Mouse (Mus musculus) cerebellum, adult 11 months (tissue): ENCODE results near the gene Fam20a.

ENCODE experiments used
- DNase-seq: peaks from one replicate; pipeline ENCODE4 v3.0.0; 2022

Gene Fam20a

DNA sequence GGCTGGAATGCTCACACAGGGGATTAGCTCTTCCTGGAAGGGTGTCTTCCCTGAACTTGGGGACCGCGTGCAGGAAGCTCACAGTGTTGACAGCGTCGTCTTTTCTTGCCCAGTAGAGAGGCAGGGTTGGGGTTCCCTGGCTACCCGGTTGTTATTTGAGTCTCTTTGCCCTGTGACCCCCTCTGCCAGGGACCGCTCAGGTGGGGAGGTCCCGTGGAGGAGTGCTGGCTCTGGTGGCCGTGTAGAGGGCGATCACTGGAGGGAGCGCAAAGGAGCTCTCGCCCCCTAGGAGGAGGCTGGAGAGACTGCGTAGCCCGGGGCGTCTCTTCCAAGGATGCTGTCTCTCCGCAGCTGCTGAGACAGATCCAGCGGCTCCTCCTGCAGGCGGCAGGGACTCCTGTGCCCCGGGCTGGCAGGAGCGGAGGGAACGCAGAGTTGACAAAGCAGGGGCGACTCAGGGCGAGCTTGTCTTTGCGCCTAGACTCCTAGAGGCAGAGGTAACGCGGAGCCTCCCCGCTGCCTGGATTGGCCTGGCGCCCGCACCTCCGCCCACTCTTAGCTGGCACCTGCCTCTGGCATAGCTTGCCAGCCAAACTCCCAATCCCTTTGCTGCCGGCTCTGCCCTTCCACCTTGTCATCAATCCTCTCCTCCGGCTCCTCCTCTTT, at the start of gene Fam20a:
Fam20a (minus strand) TSS at position 499 of the 666 bp plus-strand sequence.
- peak; percentile 24 for DNase-seq

DNA sequence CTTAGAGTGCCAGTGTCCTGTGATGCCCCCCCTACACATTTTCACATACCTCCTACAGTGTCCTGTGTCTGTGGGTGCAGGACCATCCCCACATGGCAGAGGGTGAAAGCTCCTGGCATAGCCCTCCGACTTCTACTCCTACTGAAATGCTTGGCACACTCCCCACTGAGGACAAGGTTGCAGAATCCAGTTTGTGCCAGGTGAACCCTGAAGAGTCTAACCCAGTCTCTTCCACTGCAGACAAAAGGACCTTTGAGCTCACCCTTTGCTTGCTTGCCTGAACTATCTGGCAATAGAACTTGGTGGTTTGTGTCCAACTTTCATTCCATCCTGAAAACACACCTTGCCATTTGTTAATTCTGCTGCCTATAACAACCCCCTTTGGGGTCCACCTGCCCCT, 49.3 kb upstream of the Fam20a start:
- DNase-seq = no peak

DNA sequence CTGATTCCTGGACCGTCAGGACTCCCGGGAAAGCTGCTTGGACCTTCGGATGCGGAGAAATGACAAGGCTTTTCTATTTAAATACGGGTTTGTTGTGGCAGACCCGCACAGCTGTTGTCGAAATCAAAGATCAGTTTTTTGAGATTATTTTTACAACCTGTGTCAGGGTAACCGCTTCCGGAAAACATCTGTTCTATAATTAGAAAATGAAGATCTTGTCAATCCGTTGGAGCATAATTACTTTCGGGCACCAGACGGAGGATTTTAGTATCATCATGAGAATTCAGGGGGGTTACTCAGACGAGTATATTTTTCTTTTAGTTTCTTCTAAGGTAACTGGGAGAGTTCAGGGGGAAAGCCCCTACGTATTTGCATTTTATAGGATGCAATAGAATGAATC, 48.1 kb upstream of the Fam20a start:
- no peak for DNase-seq

DNA sequence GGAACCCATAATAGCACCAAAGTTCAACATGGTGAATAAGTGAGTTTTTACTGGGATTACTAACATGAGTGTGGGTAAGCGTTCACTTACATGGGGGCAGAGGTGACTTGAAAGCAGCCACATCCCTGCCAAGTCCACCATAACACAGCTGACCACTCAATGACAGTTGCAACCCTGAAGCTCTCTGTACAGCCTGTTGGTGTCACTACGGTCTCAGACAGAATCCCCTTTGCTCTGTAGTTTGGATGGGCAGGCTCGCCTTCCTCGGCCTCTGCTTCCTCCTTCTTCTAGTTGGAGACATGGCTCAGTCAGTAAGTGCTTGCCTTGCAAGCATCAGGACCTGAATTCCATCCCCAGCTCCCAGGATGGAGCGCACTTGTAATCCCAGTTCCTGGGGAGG, 47.0 kb upstream of the Fam20a start:
- no peak for DNase-seq

DNA sequence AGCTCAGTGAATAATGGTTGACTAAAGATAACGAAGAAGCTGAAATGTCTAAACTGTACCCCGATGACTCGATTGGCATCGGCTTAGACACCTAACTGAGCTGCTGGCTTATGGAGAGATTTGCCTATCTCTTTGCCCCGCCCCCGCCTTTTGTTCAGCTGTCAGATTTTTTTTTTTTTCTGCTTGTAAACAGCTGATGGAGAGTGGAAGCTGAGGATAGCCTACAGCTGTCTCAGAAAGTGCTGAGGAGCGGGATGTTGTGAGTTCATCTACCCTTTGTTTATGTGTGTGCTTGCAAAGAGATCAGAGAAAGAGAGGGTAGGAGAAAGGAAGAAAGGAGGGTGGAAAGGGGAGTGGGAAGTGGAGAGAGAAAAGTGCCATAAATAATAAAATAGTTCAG, 38.0 kb upstream of the Fam20a start:
- DNase-seq = no peak

DNA sequence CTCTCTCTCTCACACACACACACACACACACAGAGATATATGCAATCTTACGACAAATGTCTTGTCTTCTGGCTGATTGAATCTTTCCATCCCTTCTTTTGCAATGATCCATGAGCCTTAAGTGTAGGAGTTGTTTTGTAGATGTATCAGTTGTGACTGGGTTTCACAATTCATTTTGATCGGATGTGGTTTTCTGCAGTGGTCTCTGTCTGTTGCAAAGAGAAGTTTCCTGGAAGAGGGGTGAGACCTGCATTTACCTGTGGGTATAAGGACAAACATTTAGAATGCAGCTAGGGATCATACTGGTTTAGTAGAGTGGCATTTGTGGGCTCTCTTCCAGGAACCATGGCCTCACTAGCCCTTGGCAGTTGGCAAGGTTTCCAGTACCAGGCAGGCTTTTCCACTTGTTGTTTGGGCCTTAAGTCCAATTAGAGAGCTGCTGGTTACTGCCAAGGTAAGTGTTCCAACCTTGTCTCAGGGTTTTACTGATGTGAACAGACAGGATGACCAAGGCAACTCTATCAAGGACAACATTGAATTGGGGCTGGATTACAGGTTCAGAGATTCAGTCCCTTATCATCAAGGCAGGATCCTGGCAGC, 36.6 kb upstream of the Fam20a start:
- DNase-seq = no peak

DNA sequence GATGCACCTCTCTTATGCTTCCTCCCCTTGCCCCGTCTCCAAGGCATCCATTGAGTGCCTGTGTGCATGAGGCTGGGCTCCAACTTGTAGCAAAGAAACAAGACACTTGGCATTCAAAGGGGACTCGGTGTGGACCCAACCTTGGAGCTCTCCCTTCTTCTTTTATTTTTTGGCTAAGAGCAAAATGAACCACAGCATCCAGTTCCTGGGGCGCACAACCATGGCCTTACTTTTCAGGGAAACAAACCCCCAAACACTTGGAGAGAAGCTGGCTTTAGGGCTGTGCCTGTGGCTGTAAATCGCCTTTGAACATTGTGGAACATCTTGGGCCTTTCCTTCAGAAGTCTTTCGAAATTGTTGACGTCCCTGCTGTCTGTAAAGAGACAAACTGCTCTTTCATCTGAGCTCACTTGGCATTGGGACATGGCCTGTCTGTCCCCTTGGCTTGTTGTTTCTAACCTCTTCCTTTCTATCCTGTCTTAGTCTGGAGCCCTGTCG, 32.1 kb upstream of the Fam20a start:
- DNase-seq = peak; percentile 12

DNA sequence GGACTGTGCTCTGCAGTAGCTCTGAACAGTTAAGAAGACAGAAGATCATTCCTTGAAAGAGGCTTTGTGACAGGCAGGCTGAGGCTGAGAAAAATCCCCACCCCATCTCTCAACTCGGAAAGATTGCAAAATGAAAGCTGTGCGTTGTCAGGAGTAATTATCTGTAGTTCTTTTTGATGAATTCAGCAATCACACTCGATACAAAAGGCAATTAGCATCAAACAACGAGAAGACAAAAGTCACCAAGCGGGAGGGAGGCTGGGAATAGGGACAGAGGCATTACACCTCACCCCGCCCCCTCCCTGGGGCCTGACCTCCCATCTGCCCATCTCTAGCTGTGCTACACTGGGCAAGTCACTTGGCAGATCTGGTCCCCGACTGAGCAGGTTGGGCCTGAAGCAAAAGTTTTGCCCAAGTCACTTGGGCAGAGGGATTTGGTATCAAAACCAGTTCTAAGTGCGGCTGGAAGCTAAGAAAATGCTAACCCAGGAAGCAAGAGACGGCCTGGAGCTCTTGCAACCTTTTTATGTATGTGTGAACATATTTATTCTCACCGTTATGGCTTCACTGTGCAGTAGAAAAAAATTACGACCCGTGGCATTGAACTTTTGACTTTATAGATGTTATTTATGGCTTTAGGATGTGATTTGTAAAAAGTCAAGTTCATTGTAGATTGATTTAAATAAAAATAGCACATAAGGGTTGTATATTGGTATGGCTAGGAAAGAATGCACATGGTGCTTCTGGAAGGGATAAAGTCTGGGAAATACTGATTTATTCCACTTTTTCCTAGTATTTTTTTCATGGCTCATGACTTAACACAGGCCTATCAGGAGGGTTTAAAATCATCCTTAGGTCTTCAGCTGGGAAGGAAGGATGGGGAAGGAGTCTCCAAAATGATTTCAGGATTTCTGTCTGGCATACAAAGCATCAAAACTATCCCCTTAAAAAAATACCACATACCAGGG, 29.8 kb upstream of the Fam20a start:
- DNase-seq = no peak

DNA sequence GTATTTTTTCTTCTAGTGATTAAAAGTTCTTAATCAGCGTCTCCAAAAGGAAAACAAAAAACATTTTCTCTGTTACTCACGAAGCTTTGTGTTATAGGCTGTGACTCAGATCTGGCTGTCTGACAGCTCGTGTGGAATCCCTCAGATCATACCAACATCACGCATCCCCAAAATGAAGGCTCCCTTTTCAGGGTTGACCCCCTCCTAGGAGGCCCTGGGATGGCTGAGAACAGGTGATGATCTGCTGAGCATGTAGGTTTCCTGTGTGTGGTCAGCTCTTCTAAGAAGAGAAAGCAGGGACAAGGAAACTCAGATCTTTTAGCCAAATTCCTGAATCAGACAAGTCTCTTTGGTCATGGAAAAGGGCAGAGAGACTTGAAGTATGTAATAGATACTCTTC, 23.1 kb upstream of the Fam20a start:
- DNase-seq = no peak

DNA sequence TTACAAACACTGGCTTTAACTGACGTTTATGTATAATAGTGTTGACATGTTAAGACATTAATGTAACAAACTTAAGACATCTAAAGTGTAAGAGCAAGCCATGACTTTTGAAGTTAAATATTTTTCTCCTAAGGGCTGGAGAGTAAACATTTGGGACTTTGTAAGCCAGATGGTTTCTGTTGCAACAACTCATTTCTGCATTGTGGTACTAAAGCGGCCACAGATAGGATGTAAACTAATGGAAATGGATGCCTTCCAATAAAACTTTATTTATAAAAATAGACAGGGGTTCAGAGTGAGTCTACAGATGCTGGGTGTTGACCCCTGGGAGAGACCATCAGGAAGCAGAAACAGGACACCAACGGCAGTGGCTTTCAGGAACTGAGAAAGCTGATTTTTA, 15.9 kb upstream of the Fam20a start:
- no peak for DNase-seq

DNA sequence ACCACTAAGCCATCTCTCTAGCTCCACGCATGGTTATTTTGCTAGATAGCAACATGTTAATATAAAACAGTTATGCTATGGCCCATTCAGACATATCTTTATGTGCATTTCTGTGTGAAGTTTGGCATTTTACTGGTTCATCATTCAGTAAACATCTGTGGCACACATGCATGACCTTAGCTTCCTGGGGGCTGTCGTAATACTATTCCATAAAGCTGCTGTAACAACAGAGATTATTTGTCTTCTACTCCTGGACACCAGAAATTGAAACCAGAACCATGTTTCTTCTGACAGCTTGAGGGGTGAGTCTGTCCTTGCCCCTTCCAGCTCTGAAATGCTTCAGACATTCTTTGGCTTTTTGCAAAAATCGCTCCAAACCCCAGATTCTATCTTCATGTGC, 14.3 kb upstream of the Fam20a start:
- DNase-seq = no peak

DNA sequence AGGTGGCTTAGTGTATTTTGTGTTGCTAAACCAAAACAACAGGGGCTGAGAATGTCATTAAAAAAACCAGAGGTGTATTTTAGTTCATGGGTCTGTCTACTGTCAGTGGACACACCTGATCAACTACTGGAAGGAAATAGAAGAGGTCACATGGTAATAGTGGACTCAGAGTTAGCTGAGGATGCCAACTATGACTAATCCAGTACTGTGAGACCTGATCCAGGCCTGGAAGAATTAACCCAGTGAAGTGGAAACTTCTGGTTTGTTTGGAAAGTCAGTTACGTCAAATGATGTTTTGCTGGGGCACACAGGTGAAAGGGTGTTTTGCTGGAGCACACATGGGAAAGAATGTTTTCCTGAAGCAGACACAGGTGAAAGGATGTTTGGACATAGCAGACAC, 12.3 kb upstream of the Fam20a start:
- no peak for DNase-seq

DNA sequence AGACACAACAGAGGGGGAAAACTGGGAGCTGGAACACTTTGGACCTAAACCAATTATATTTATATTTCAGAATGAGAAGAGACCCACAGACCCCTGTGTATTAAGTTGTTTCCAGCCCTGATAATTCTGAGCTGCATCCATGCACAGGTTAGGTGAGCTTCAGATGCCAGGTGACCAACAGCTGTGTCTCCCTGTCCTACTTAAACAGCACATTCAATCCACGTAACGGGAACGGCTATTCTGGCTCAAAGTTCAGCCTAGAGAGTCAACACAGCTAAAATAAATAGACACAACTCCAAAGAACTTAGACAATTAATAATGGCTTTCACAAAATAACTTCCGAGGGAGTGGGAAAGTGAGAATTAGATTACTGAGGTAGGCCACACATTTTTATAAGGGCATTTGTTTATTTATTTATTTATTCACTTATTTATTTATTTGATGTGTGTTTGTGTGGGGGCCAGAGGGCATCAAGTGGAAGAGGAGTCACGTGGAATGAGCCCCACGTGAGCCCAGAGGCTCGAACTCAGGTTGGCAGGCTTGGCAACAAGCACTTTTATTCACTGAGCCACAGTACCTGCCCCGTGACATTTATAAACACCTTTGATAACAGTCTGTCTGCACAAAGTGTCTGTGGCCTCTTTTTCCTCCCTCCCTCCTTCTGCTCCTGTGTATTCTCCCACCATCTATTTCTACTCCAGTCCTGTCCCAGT, 10.8 kb upstream of the Fam20a start:
- DNase-seq = no peak

DNA sequence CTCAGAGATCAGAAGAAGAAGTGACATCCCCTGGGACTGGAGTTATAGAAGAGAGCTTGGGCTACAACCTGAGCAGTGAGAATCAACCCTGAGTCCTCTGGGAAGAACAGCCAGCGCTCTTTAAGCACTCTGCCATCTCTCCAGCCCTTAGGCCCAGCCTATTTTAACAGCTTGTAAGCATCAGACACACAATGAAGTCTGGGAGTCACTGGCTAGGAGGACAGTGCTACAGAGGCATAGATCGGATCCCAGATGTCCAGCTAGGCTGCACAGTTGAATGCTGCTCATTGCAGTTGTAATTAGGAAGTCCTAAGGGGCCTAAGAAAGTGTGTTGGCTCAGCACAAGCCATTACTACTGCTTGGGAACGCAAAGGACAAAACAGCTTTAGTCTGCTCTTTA, 6.3 kb upstream of the Fam20a start:
- DNase-seq = no peak

DNA sequence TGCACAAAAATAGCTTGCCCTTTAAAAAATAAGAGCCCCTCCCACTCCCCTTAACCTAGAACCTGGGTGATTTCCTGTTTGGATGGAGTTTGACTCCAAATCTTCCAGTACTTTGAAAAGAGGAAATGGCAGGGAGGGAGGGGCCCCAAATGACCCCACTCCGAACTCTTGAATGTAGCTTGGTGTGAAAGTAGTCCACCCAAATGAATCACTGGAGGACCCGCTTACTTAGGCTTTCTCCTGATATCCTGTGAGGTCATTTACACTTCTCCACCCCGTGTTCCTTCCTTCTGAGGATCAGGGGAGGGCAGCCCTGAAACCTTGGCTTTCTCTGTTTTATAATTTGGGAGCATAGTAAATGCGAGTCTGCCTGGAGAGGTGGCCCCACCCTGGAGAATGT, 632 bp upstream of the Fam20a start:
- DNase-seq = no peak

DNA sequence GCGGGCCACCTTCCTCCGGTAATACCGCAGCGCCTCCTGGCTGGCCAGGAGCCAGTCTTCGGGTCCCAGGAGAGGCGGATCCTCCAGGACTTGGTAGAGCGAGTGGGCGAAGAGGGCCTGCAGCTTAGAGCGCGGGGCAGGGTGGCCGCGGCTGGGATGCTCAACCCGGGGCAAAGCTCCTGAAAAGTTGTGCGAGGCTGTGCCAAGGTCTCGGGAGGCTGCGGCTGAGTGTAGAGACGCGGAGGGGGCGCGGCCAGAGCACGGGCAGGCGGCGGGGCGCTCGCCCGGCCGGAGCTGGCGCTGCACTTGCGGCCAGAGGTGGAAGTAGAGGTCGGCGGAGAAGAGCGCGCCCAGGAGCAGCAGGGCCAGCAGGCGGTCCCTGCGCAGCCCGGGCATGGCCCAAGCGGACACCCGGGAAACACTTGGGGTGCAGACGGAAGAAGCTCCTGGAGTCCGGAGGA, 729 bp downstream of the Fam20a start:
- DNase-seq = no peak

DNA sequence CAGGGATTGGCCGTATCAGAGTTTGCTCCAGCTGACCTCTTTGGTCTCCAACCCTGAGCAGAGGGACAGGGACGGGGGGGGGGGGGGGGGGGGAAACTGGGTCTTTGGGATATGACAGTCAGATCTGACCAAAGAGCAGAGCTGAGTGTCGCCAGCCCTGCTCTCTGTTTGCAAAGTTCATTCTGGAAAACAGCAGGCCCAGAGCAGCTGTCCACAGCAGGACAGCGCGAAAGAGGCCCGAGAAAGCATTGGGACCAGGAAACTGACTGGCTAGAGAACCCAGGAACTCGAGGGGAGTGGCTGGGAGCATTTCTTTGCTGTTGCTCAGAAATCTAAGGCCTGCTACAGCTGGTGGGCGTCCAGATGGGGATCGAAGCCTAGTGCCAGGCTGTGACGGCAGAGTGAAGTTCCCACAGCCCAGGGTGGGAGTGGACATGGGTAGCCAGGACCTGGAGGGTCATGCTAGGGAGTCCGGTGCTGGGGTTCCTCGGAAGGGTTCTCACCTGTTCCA, 1.2 kb downstream of the Fam20a start:
- DNase-seq = no peak

DNA sequence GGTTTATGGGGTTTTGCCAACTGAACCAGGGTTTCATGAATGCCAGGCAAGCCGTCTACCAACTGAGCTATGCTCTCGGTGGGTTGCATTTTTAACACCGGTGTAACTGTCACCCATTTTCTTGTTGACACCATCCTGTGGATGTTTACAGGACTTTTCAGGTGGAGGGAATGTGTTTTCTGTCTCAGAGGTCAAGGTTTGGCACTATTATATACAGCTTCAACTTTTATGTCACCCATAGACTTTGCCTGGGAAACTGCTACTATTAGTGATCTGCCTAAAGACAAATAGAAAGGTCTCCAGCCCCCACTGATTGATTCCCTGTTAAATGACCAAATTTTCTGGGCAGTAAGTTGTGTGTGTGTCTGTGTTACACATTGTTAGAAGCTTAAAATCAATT, 2.7 kb downstream of the Fam20a start:
- DNase-seq = no peak

DNA sequence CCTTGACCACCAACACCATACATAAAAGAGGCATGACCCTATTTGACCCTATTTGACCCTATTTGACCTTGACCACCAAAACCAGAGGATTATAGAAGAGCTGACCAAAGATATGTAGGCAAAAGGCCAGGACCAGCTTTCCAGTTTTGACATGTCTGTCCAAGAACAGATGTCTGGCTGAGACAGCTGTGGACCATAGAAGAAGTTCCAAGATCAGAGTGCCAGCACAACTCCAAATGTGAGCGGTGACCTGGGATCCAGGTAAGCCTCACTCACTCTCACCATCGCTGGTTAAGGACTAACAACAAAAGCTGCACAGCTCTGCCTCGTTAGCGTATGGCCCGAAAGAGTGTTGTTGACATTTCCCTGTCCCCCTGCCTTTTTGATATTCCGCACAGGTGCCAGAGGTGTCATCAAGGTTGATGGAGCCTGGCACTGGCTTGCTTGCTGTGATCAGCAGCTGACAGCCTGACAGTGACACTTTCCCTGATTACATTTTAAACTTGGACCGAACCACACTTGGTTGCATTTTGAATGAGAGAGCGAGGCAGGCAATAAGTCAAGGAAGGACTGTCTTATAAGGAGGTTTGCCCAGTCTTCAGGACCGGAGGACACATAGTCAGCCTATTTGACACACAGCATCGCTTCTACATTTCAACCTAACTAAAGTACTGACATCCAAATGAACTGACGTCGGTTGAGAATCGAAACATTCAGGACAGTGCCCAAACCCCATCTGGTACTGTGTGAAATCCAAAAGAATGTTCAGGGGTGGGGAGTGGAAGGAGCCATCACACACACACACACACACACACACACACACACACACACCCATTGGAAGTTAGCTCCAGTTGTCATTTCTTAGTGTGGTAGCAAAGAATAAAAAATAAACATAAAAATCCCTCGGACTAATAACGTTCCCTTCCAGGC, 3.8 kb downstream of the Fam20a start:
- DNase-seq = no peak

DNA sequence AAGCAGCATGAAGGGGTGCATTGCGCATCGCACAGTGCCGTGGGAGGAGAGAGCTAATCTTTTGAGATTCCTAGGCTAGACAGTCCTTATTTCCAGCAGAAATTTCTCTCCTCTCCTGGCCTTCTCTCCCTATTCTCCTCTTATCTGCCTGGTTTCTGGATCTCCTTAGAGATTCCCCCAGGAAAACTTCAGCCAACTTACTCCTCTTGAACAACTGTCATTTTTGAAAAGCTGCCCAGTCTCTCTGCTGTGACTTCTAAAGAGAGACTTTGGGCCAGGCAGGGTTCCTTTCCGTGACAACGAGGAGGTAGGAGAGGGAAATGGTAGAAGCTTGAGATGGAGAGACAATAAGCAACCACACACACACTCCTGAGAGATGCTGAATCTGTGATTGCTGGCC, 4.6 kb downstream of the Fam20a start:
- DNase-seq = no peak

DNA sequence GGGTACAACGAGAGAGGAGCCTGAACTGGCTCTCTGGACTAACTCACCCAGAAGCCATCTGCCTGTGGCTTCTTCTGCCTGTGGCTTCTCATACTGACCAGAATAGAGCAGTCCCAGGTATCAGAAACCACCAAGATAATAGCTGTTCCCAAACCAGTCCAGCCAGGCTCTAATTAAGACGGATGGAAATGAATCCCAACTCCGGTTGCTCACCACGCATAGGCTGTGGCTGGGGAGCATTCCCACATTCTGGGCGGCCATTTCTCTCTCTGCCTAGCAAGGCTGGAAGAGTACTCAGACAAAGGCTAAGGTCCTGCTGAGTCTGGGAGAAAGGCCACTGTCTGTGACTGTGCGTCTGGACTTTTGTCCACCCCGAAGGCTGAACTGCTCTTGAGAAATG, 5.1 kb downstream of the Fam20a start:
- DNase-seq = no peak
